Mouse (Mus musculus) brain, embryonic 14.5 days (tissue): Measurements from ENCODE around the gene Afmid.

Source experiments
- CTCF ChIP-seq: fragments of 200-500 bp; IDR thresholded peaks from 2 replicates; pipeline ENCODE4 v1.5.1; 2012; ENCODE audit warnings: inconsistent platforms, mild to moderate bottlenecking, moderate library complexity, borderline replicate concordance; ENCODE audit not compliant: insufficient read depth, insufficient read length; ENCODE audit errors: extremely low read depth
- POLR2A ChIP-seq: fragments of 200-500 bp; IDR thresholded peaks from 2 replicates; pipeline ENCODE4 v1.6.1; 2012; ENCODE audit warnings: mild to moderate bottlenecking, inconsistent platforms, borderline replicate concordance; ENCODE audit not compliant: poor library complexity, insufficient read depth, insufficient read length, severe bottlenecking; ENCODE audit errors: extremely low read depth

DNA sequence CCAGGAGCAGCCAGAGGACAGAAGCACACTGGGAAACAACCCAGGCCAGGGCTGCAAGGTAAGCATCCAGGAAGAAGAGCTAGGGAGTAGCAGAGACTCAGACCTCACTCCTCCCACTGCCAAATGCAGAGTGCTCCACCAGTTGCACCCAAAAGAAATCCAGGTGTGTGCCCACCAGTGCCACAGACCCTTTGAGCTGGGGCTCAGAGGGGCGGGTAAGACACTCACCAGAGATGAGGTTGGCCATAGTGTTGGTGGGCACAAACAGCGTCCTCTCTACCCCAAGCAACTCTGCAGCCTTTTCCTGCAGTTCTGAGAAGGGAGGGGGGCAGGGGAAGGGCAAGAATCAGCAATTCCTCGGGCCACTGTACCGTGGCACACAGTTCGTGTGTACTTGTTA, 45.7 kb downstream of the Afmid start:
- no peak for TF ChIP-seq CTCF
- no peak for TF ChIP-seq POLR2A
